Mouse (Mus musculus): ENCODE results near the gene Nid2. TPM values are rescaled to one million over a fixed set of nuclear protein-coding genes. Genes with fewer than 3 reads are reported as not detected.

Nid2 gene
- total and polyA plus RNA-seq, 3 experiments, result not detected

DNA sequence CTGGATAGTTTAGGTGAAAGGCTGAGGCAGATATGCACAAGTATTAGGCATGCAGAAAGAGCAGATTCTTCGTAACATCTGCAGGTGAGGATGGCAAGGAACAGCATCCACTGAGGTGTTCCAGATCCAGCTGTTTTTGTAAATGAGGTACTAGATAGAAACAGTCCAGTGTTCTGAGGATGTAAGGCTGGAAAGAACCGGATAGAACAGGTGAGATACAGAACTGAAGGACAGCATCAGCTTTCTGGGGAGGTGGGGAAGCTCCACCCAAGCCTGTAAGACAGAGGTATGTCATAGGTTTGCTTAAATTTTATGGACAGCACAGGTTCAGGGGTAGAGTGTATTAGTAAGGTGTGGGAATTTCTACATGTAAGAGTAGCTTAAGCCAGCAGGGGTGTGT is 4.3 kb upstream of the Nid2 start:
- DNase-seq (ENCODE audit: low read depth, low spot score), result no peak
- Histone ChIP-seq H3K36me3 (ENCODE audit: control insufficient read depth in 1 of 2, insufficient read depth in 2 of 2, low read length in 2 of 2) (no peaks in the 10 kb centered on the region), H3K9me3 (replicated peaks; ENCODE audit: insufficient read depth, low read length) (no peaks in the 10 kb centered on the region), H3K79me2 (ENCODE audit: control insufficient read depth, insufficient read depth, low read length, poor library complexity) (no peaks in the 10 kb centered on the region), H3K9ac (ENCODE audit: control insufficient read depth, low read depth, low read length, poor library complexity, severe bottlenecking) (no peak overlapping the region), H3K4me3 (ENCODE audit: control insufficient read depth in 1 of 2, insufficient read depth in 1 of 2, low read depth in 2 of 2, low read length in 2 of 2) (no peak overlapping the region), H3K27me3 (ENCODE audit: control insufficient read depth in 1 of 2, insufficient read depth in 2 of 2, low read length in 2 of 2) (no peaks in the 10 kb centered on the region), H3K4me1 (ENCODE audit: control insufficient read depth in 1 of 2, insufficient read depth in 2 of 2, low read length in 2 of 2) (no peaks in the 10 kb centered on the region), H3K27ac (ENCODE audit: control insufficient read depth, low read depth, low read length) (no peak overlapping the region)
- TF ChIP-seq ELF1 (IDR thresholded peaks at IDR 0.05; ENCODE audit: low read depth, low read length) (no peak), MYC (IDR thresholded peaks at IDR 0.05; ENCODE audit: low read depth, low read length) (no peak), GABPA (IDR thresholded peaks at IDR 0.05; ENCODE audit: low read depth, low read length) (no peak), UBTF (IDR thresholded peaks at IDR 0.05; ENCODE audit: borderline replicate concordance, insufficient read depth, low read depth, low read length) (no peak), JUND (IDR thresholded peaks at IDR 0.05; ENCODE audit: low read depth, low read length) (no peak), ZKSCAN1 (IDR thresholded peaks at IDR 0.05; ENCODE audit: low read depth, low read length) (no peak), CHD1 (IDR thresholded peaks at IDR 0.05; ENCODE audit: low read depth, low read length) (no peak), MAX (IDR thresholded peaks at IDR 0.05; ENCODE audit: low read length) (no peak)

DNA sequence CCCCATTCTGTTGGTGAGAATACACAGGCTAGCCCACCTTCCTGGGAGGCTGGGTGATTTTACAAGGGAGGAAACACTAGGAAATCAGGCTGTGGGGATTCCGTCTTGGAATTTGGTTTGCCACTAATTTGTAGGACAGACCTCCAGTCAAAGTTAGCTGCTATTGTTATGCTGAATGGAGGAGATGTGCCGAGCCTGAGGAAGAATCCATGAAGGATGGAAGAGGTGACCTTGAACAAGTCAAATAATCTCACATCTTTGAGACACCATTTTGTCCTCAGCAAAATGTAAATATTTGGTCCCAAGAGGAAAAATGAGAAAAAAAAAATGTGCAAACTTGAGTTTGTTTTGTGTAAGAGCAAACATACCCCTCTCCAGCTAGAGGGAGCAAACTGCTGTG is 1.3 kb upstream of the Nid2 start:
- Histone ChIP-seq H3K9me3 (replicated peaks; ENCODE audit: insufficient read depth, low read length) (no peaks in the 10 kb centered on the region), H3K4me3 (ENCODE audit: control insufficient read depth in 1 of 2, insufficient read depth in 1 of 2, low read depth in 2 of 2, low read length in 2 of 2) (no peak overlapping the region), H3K4me1 (ENCODE audit: control insufficient read depth in 1 of 2, insufficient read depth in 2 of 2, low read length in 2 of 2) (no peaks in the 10 kb centered on the region), H3K27ac (ENCODE audit: control insufficient read depth, low read depth, low read length) (no peak overlapping the region), H3K9ac (ENCODE audit: control insufficient read depth, low read depth, low read length, poor library complexity, severe bottlenecking) (no peak overlapping the region), H3K27me3 (ENCODE audit: control insufficient read depth in 1 of 2, insufficient read depth in 2 of 2, low read length in 2 of 2) (no peaks in the 10 kb centered on the region), H3K36me3 (ENCODE audit: control insufficient read depth in 1 of 2, insufficient read depth in 2 of 2, low read length in 2 of 2) (no peaks in the 10 kb centered on the region), H3K79me2 (ENCODE audit: control insufficient read depth, insufficient read depth, low read length, poor library complexity) (no peaks in the 10 kb centered on the region)
- DNase-seq (ENCODE audit: low read depth, low spot score), result no peak
- TF ChIP-seq MAZ (IDR thresholded peaks at IDR 0.05; ENCODE audit: low read depth, low read length), result no peak
- no peak for TF ChIP-seq RCOR1 (IDR thresholded peaks at IDR 0.05; ENCODE audit: low read depth, low read length)
- TF ChIP-seq TCF12 (IDR thresholded peaks at IDR 0.05; ENCODE audit: low read depth, low read length), result no peak
- no peak for TF ChIP-seq ZKSCAN1 (IDR thresholded peaks at IDR 0.05; ENCODE audit: low read depth, low read length)
- TF ChIP-seq RAD21 (IDR thresholded peaks at IDR 0.05; ENCODE audit: low read depth, low read length), result no peak
- TF ChIP-seq TBP (IDR thresholded peaks at IDR 0.05; ENCODE audit: low read depth, low read length), result no peak
- no peak for TF ChIP-seq ZC3H11A (IDR thresholded peaks at IDR 0.05; ENCODE audit: low read depth, low read length)

DNA sequence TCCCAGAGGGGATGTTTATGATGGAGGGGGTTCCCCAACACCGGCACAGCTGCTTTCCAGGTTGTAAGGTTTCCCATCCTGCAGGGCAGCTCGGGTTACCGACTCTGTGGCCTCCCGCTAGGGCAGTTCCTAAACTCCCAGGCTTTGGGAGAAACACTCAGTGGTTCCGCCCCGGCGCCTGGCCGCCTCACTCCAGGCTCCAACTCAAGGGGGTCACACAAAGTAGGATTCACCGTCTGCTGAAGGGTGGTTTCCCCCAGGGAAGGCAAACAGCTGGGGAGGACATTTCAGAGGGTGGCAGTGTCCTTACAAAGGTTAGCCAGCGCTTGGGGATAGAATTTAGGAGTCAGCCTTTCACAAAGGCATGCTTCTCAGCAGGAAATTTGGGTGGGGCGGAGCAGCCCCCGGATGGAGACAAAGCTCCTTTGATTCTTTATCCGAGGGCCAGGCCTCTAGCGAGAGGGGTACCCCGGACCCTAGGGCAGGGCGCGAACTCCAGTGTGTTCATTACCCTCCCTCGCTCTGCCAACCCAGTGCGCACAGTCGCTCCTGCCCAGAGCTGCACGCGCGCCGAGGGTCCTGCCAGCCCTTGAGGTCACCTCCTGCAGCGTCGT is 547 bp upstream of the Nid2 start:
- H3K9ac ChIP-seq (ENCODE audit: control insufficient read depth, low read depth, low read length, poor library complexity, severe bottlenecking), result no peak overlapping the region
- no peak overlapping the region for H3K27ac ChIP-seq (ENCODE audit: control insufficient read depth, low read depth, low read length)
- no peaks in the 10 kb centered on the region for H3K4me1 ChIP-seq (ENCODE audit: control insufficient read depth in 1 of 2, insufficient read depth in 2 of 2, low read length in 2 of 2)
- no peak for DNase-seq (ENCODE audit: low read depth, low spot score)
- TF ChIP-seq SMC3 (IDR thresholded peaks at IDR 0.05; ENCODE audit: low read depth, low read length) (no peak), USF2 (IDR thresholded peaks at IDR 0.05; ENCODE audit: borderline replicate concordance in 1 of 2, insufficient read depth in 1 of 2, low read depth in 1 of 2, low read length in 2 of 2) (no peak), NELFE (IDR thresholded peaks at IDR 0.05; ENCODE audit: low read depth, low read length) (no peak), ZC3H11A (IDR thresholded peaks at IDR 0.05; ENCODE audit: low read depth, low read length) (no peak), ZKSCAN1 (IDR thresholded peaks at IDR 0.05; ENCODE audit: low read depth, low read length) (no peak), UBTF (IDR thresholded peaks at IDR 0.05; ENCODE audit: borderline replicate concordance, insufficient read depth, low read depth, low read length) (no peak)
- no peaks in the 10 kb centered on the region for H3K79me2 ChIP-seq (ENCODE audit: control insufficient read depth, insufficient read depth, low read length, poor library complexity)
- H3K9me3 ChIP-seq (replicated peaks; ENCODE audit: insufficient read depth, low read length), result no peaks in the 10 kb centered on the region
- H3K36me3 ChIP-seq (ENCODE audit: control insufficient read depth in 1 of 2, insufficient read depth in 2 of 2, low read length in 2 of 2), result no peaks in the 10 kb centered on the region
- H3K27me3 ChIP-seq (ENCODE audit: control insufficient read depth in 1 of 2, insufficient read depth in 2 of 2, low read length in 2 of 2), result no peaks in the 10 kb centered on the region
- H3K4me3 ChIP-seq (ENCODE audit: control insufficient read depth in 1 of 2, insufficient read depth in 1 of 2, low read depth in 2 of 2, low read length in 2 of 2), result no peak overlapping the region

Measured in MEL (cell line).